In genomic region chr4:155517948-155518517, GRCm38 (mm10) we compare ENCODE assay signal across 14 mouse cellular contexts. TPM values are rescaled to one million over a fixed set of nuclear protein-coding genes. Genes with fewer than 3 reads are reported as not detected.
DNase-seq lines count a peak whose midpoint lies in the region; ATAC-seq and TF ChIP-seq lines count a peak whose summit lies in the region.
"Had no signal": no experiment of that assay in that cellular context is flagged by ENCODE, and none has a peak within 500 bp of the region (broad histone marks: within the 10 kb centered on the region; RNA-seq: fewer than 3 reads in every experiment).

No protein-coding gene starts in this region.

- H3K4me2 ChIP-seq in intestine, postnatal 0 days (replicated peaks; ENCODE audit: low read depth): no peak overlapping the region
- H3K4me2 ChIP-seq in intestine, embryonic 16.5 days (ENCODE audit: low read depth, low read length): no peak overlapping the region
- H3K4me2 ChIP-seq in liver, postnatal 0 days (ENCODE audit: low read depth, low read length): no peak overlapping the region
- H3K4me2 ChIP-seq in liver, embryonic 12.5 days: no peak overlapping the region
- H3K4me2 ChIP-seq in CH12.LX (ENCODE audit: insufficient read depth, low read depth, poor library complexity, severe bottlenecking): no peak overlapping the region
- H3K4me2 ChIP-seq: embryonic facial prominence, embryonic 13.5 days; heart, embryonic 15.5 days; hindbrain, embryonic 14.5 days; midbrain, embryonic 15.5 days had no signal

- no peak for TF ChIP-seq RAD21 in CH12.LX (IDR thresholded peaks at IDR 0.05; ENCODE audit: low read depth, low read length)
- no peak for TF ChIP-seq RAD21 in MEL (IDR thresholded peaks at IDR 0.05; ENCODE audit: low read depth, low read length)

- dilution Hi-C loops in CH12.LX (cut with MboI; ENCODE audit: extremely low pct_ligation_motif_present, extremely low pct_unique_long_range_greater_than_20kb, low sequenced_read_pairs): no loop called here

- no peak for TF ChIP-seq POLR2A in CH12.LX (IDR thresholded peaks at IDR 0.05; ENCODE audit: low read depth, low read length)
- no peak for TF ChIP-seq POLR2A in MEL (IDR thresholded peaks at IDR 0.05; ENCODE audit: control insufficient read depth in 1 of 2, insufficient read depth in 1 of 2, low read depth in 1 of 2, low read length in 2 of 2, poor library complexity in 1 of 2)

- H3K36me3 ChIP-seq in intestine, postnatal 0 days (ENCODE audit: control insufficient read depth, insufficient read depth): peaks cover 5% of the 10 kb centered on the region; the same call in 1 of the 2 replicates
- H3K36me3 ChIP-seq in intestine, embryonic 16.5 days (ENCODE audit: control insufficient read depth, insufficient read depth, low read length): no peaks in the 10 kb centered on the region
- 0 out of 2 replicates have a peak, but pooled peaks cover 3% of the 10 kb centered on the region for H3K36me3 ChIP-seq in liver, postnatal 0 days (replicated peaks; ENCODE audit: insufficient read depth, low read length)
- H3K36me3 ChIP-seq in liver, embryonic 12.5 days: peaks cover 20% of the 10 kb centered on the region
- peaks cover 10 to 58% of the 10 kb centered on the region in 2 experiments for H3K36me3 ChIP-seq in CH12.LX (replicated peaks in 1 of 2; ENCODE audit: control insufficient read depth in 1 of 2, insufficient read depth in 1 of 2, low read length in 1 of 2)
- H3K36me3 ChIP-seq in MEL (ENCODE audit: control insufficient read depth in 1 of 2, insufficient read depth in 2 of 2, low read length in 2 of 2): peaks cover 0 to 4% of the 10 kb centered on the region in 2 experiments
- H3K36me3 ChIP-seq: heart, embryonic 15.5 days; midbrain, embryonic 15.5 days had no signal

- DNase-seq in liver, postnatal 0 days: no peak
- DNase-seq in CH12.LX (ENCODE audit: extremely low read depth) (no peak), MEL (ENCODE audit: low read depth, low spot score) (no peak)
- DNase-seq in Muller cell, postnatal 12 days (ENCODE audit: inconsistent ontology term): no peak
- DNase-seq: cerebellum, adult 2 months had no signal

- H3K4me1 ChIP-seq in intestine, postnatal 0 days (replicated peaks; ENCODE audit: control insufficient read depth, insufficient read depth, low read length): no peaks in the 10 kb centered on the region
- no peaks in the 10 kb centered on the region; the same call in 1 of the 2 replicates for H3K4me1 ChIP-seq in intestine, embryonic 16.5 days (ENCODE audit: control insufficient read depth, insufficient read depth, low read length)
- H3K4me1 ChIP-seq in liver, postnatal 0 days (ENCODE audit: insufficient read depth): no peaks in the 10 kb centered on the region
- H3K4me1 ChIP-seq in liver, embryonic 12.5 days: no peaks in the 10 kb centered on the region
- H3K4me1 ChIP-seq in CH12.LX (ENCODE audit: control insufficient read depth in 1 of 2, insufficient read depth in 2 of 2) (peaks cover under 1 to 13% of the 10 kb centered on the region in 2 experiments; a peak in 2 of 4 replicates), MEL (ENCODE audit: control insufficient read depth in 1 of 2, insufficient read depth in 2 of 2, low read length in 2 of 2) (no peaks in the 10 kb centered on the region)
- H3K4me1 ChIP-seq: embryonic facial prominence, embryonic 13.5 days had no signal

- TF ChIP-seq CTCF in intestine, postnatal 0 days (IDR thresholded peaks at IDR 0.05; ENCODE audit: low read depth): peak; percentile 52
- peak; percentile 49 for TF ChIP-seq CTCF in liver, postnatal 0 days (IDR thresholded peaks at IDR 0.05; ENCODE audit: low read depth)
- no peak for TF ChIP-seq CTCF in CH12.LX (conservative IDR thresholded peaks at IDR 0.05 in 1 of 2, IDR thresholded peaks at IDR 0.05 in 1 of 2; ENCODE audit: low read depth in 2 of 2, low read length in 2 of 2)
- TF ChIP-seq CTCF in MEL (IDR thresholded peaks at IDR 0.05 in 2 of 3, conservative IDR thresholded peaks at IDR 0.05 in 1 of 3; ENCODE audit: control insufficient read depth in 1 of 3, insufficient read depth in 1 of 3, low read depth in 2 of 3, low read length in 3 of 3, poor library complexity in 1 of 3, severe bottlenecking in 1 of 3): peak in 1 of 3 experiments; percentile 23; a peak in 1 of 6 replicates

- H3K79me2 ChIP-seq in CH12.LX (replicated peaks; ENCODE audit: control insufficient read depth, extremely low read depth, insufficient read depth, poor library complexity, severe bottlenecking) (peaks cover 83% of the 10 kb centered on the region), MEL (ENCODE audit: control insufficient read depth, insufficient read depth, low read length, poor library complexity) (peaks cover 19% of the 10 kb centered on the region)

- H3K27me3 ChIP-seq in intestine, postnatal 0 days (replicated peaks; ENCODE audit: control insufficient read depth, insufficient read depth, low read length): no peaks in the 10 kb centered on the region
- no peaks in the 10 kb centered on the region for H3K27me3 ChIP-seq in intestine, embryonic 16.5 days (replicated peaks; ENCODE audit: control insufficient read depth, insufficient read depth, low read length)
- no peaks in the 10 kb centered on the region for H3K27me3 ChIP-seq in liver, postnatal 0 days (ENCODE audit: insufficient read depth, low read length)
- no peaks in the 10 kb centered on the region for H3K27me3 ChIP-seq in liver, embryonic 12.5 days (replicated peaks)
- no peaks in the 10 kb centered on the region for H3K27me3 ChIP-seq in CH12.LX (replicated peaks)
- H3K27me3 ChIP-seq in MEL (ENCODE audit: control insufficient read depth in 1 of 2, insufficient read depth in 2 of 2, low read length in 2 of 2): no peaks in the 10 kb centered on the region
- H3K27me3 ChIP-seq: embryonic facial prominence, embryonic 13.5 days; heart, embryonic 15.5 days; midbrain, embryonic 15.5 days had no signal

- WGBS in intestine, postnatal 0 days: 77% methylated on average over 7 of the region's 7 CpGs
- WGBS in intestine, embryonic 16.5 days: 80% methylated on average over 7 of the region's 7 CpGs
- 79% methylated on average over 7 of the region's 7 CpGs for WGBS in liver, postnatal 0 days (ENCODE audit: insufficient replicate concordance)
- WGBS in liver, embryonic 12.5 days (ENCODE audit: insufficient replicate concordance): 67% methylated on average over 7 of the region's 7 CpGs

- ATAC-seq in intestine, postnatal 0 days: no peak
- ATAC-seq in intestine, embryonic 16.5 days: no peak
- no peak for ATAC-seq in liver, postnatal 0 days
- no peak for ATAC-seq in liver, embryonic 12.5 days
- ATAC-seq: midbrain, embryonic 15.5 days had no signal

- no peak for TF ChIP-seq EP300 in liver, postnatal 0 days (IDR thresholded peaks at IDR 0.05; ENCODE audit: low read depth)
- TF ChIP-seq EP300 in CH12.LX (IDR thresholded peaks at IDR 0.05; ENCODE audit: low read length): no peak
- no peak for TF ChIP-seq EP300 in MEL (IDR thresholded peaks at IDR 0.05; ENCODE audit: low read depth in 1 of 2, low read length in 2 of 2)

- no peak overlapping the region for H3K9ac ChIP-seq in intestine, postnatal 0 days (ENCODE audit: low read depth, low read length)
- no peak overlapping the region for H3K9ac ChIP-seq in intestine, embryonic 16.5 days (ENCODE audit: low read depth, low read length)
- H3K9ac ChIP-seq in liver, postnatal 0 days (replicated peaks): no peak overlapping the region
- no peak overlapping the region for H3K9ac ChIP-seq in liver, embryonic 12.5 days
- H3K9ac ChIP-seq in CH12.LX (ENCODE audit: insufficient read depth, low read depth): no peak overlapping the region
- H3K9ac ChIP-seq in MEL (ENCODE audit: control insufficient read depth, low read depth, low read length, poor library complexity, severe bottlenecking): no peak overlapping the region
- H3K9ac ChIP-seq: embryonic facial prominence, embryonic 13.5 days; heart, embryonic 15.5 days; hindbrain, embryonic 14.5 days; midbrain, embryonic 15.5 days had no signal

- no peak overlapping the region for H3K4me3 ChIP-seq in intestine, postnatal 0 days (ENCODE audit: low read depth, low read length)
- no peak overlapping the region for H3K4me3 ChIP-seq in intestine, embryonic 16.5 days (ENCODE audit: low read length)
- no peak overlapping the region for H3K4me3 ChIP-seq in liver, postnatal 0 days (ENCODE audit: low read depth, low read length)
- no peak overlapping the region for H3K4me3 ChIP-seq in liver, embryonic 12.5 days
- no peak overlapping the region for H3K4me3 ChIP-seq in CH12.LX (replicated peaks in 1 of 3; ENCODE audit: low read depth in 2 of 3, low read length in 2 of 3, poor library complexity in 1 of 3)
- no peak overlapping the region for H3K4me3 ChIP-seq in MEL (ENCODE audit: control insufficient read depth in 1 of 2, insufficient read depth in 1 of 2, low read depth in 2 of 2, low read length in 2 of 2)
- H3K4me3 ChIP-seq: embryonic facial prominence, embryonic 13.5 days; heart, embryonic 15.5 days; midbrain, embryonic 15.5 days had no signal

- no peaks in the 10 kb centered on the region for H3K9me3 ChIP-seq in intestine, postnatal 0 days (ENCODE audit: control insufficient read depth)
- no peaks in the 10 kb centered on the region for H3K9me3 ChIP-seq in intestine, embryonic 16.5 days (ENCODE audit: control insufficient read depth, low read length)
- H3K9me3 ChIP-seq in liver, postnatal 0 days (ENCODE audit: low read length): no peaks in the 10 kb centered on the region
- no peaks in the 10 kb centered on the region for H3K9me3 ChIP-seq in liver, embryonic 12.5 days (replicated peaks)
- H3K9me3 ChIP-seq in CH12.LX (replicated peaks; ENCODE audit: low read length): no peaks in the 10 kb centered on the region
- no peaks in the 10 kb centered on the region for H3K9me3 ChIP-seq in MEL (replicated peaks; ENCODE audit: insufficient read depth, low read length)
- H3K9me3 ChIP-seq: embryonic facial prominence, embryonic 13.5 days; heart, embryonic 15.5 days; midbrain, embryonic 15.5 days had no signal

- H3K27ac ChIP-seq in intestine, postnatal 0 days (ENCODE audit: low read depth, low read length): no peak overlapping the region
- no peak overlapping the region for H3K27ac ChIP-seq in intestine, embryonic 16.5 days (ENCODE audit: low read length)
- H3K27ac ChIP-seq in liver, postnatal 0 days (ENCODE audit: low read depth): no peak overlapping the region
- H3K27ac ChIP-seq in liver, embryonic 12.5 days: no peak overlapping the region
- no peak overlapping the region for H3K27ac ChIP-seq in CH12.LX (ENCODE audit: insufficient read depth, low read depth)
- no peak overlapping the region for H3K27ac ChIP-seq in MEL (ENCODE audit: control insufficient read depth, low read depth, low read length)
- H3K27ac ChIP-seq: embryonic facial prominence, embryonic 13.5 days; heart, embryonic 15.5 days; hindbrain, embryonic 14.5 days; midbrain, embryonic 15.5 days had no signal

- in situ Hi-C loops in CH12.LX (cut with MboI; ENCODE audit: low pct_ligation_motif_present, low pct_unique_long_range_greater_than_20kb, low sequenced_read_pairs): loop anchor here (10.0 kb wide), 1 partner anchor 47 kb away; the partner anchor contains the start of gene Nadk

RNA-seq across cellular contexts. Expression of gene Gnb1, which starts 26.9 kb away (rescaled TPM):
- polyA plus RNA-seq in intestine, postnatal 0 days (2015; fragmentation: Nextera tagmentation; extraction: Ambion mirVana): 336 and 354 TPM in 2 replicates
- 300 and 376 TPM in 2 replicates for polyA plus RNA-seq in intestine, embryonic 16.5 days (2015; fragmentation: Nextera tagmentation; extraction: Ambion mirVana)
- polyA plus RNA-seq in liver, postnatal 0 days (2015; fragmentation: Nextera tagmentation; extraction: Ambion mirVana): 80.9 and 88.4 TPM in 2 replicates
- polyA plus RNA-seq in liver, embryonic 12.5 days (2016; fragmentation: Nextera tagmentation; extraction: Ambion mirVana): 174 and 177 TPM in 2 replicates
- total RNA-seq in CH12.LX (2012; rRNA removed): 106 and 134 TPM in 2 replicates
- 72.8 and 88.0 TPM in 2 replicates for total RNA-seq in CH12.LX (2014; rRNA removed)
- 407 and 450 TPM in 2 replicates for polyA plus RNA-seq in CH12.LX (2012; ENCODE audit: insufficient read length, low read depth)
- 78.1 and 94.7 TPM in 2 replicates for total RNA-seq in MEL (2012; rRNA removed)
- 100 to 1,000 TPM in 1 of 2 experiments, not detected in 1; 489 TPM for polyA plus RNA-seq in MEL (2012; ENCODE audit: insufficient read depth in 1 of 2, insufficient read length in 2 of 2, low read depth in 1 of 2, low replicate concordance in 2 of 2, missing spikeins in 1 of 2)

RNA-seq across cellular contexts. Expression of gene Nadk, which starts 44.1 kb away (rescaled TPM):
- polyA plus RNA-seq in intestine, postnatal 0 days (2015; fragmentation: Nextera tagmentation; extraction: Ambion mirVana): 46.7 and 49.2 TPM in 2 replicates
- polyA plus RNA-seq in intestine, embryonic 16.5 days (2015; fragmentation: Nextera tagmentation; extraction: Ambion mirVana): 97.3 and 98.2 TPM in 2 replicates
- polyA plus RNA-seq in liver, postnatal 0 days (2015; fragmentation: Nextera tagmentation; extraction: Ambion mirVana): 50.1 and 55.5 TPM in 2 replicates
- 75.9 and 78.0 TPM in 2 replicates for polyA plus RNA-seq in liver, embryonic 12.5 days (2016; fragmentation: Nextera tagmentation; extraction: Ambion mirVana)
- total RNA-seq in CH12.LX (2012; rRNA removed) (138 and 162 TPM in 2 replicates), CH12.LX (2014; rRNA removed) (193 and 204 TPM in 2 replicates), MEL (2012; rRNA removed) (141 and 151 TPM in 2 replicates)
- polyA plus RNA-seq in CH12.LX (2012; ENCODE audit: insufficient read length, low read depth) (199 and 212 TPM in 2 replicates), MEL (2012; ENCODE audit: insufficient read depth in 1 of 2, insufficient read length in 2 of 2, low read depth in 1 of 2, low replicate concordance in 2 of 2, missing spikeins in 1 of 2) (100 to 1,000 TPM in 1 of 2 experiments, 10 to 100 TPM in 1; 53.2 to 258 TPM)

RNA-seq across cellular contexts. Expression of gene Tmem52, which starts 49.1 kb away (rescaled TPM):
- 15.9 and 16.2 TPM in 2 replicates for polyA plus RNA-seq in intestine, postnatal 0 days (2015; fragmentation: Nextera tagmentation; extraction: Ambion mirVana)
- polyA plus RNA-seq in intestine, embryonic 16.5 days (2015; fragmentation: Nextera tagmentation; extraction: Ambion mirVana): 4.3 and 7.3 TPM in 2 replicates
- polyA plus RNA-seq in liver, postnatal 0 days (2015; fragmentation: Nextera tagmentation; extraction: Ambion mirVana): 0.15 and 2.0 TPM in 2 replicates
- not detected in 2 replicates for polyA plus RNA-seq in liver, embryonic 12.5 days (2016; fragmentation: Nextera tagmentation; extraction: Ambion mirVana)
- 0.13 and 0.59 TPM in 2 replicates for total RNA-seq in CH12.LX (2012; rRNA removed)
- not detected in 2 replicates for total RNA-seq in CH12.LX (2014; rRNA removed)
- polyA plus RNA-seq in CH12.LX (2012; ENCODE audit: insufficient read length, low read depth): 0.34 TPM in 1 of 2 replicates, not detected in the other
- not detected in 2 replicates for total RNA-seq in MEL (2012; rRNA removed)
- polyA plus RNA-seq in MEL (2012; ENCODE audit: insufficient read depth in 1 of 2, insufficient read length in 2 of 2, low read depth in 1 of 2, low replicate concordance in 2 of 2, missing spikeins in 1 of 2): not detected
- total RNA-seq: liver, adult 2 months had no signal
- polyA plus RNA-seq: heart, embryonic 15.5 days; liver, adult 2 months; neural tube, embryonic 11.5 days had no signal

Comparison
In these comparisons a context has a peak if more than half of its experiments do, and no peak if none do; other contexts are left out.
1. CTCF ChIP-seq: peak in intestine, postnatal 0 days (single experiment) and liver, postnatal 0 days (single experiment); none in CH12.LX (0 of 2).